Mouse (Mus musculus): ENCODE measurements around the gene Tmem101. TPM values are rescaled to one million over a fixed set of nuclear protein-coding genes. Genes with fewer than 3 reads are reported as not detected.

Tmem101 gene
- polyA plus RNA-seq, 1 experiment from 2014 or later = 24.8 TPM

DNA sequence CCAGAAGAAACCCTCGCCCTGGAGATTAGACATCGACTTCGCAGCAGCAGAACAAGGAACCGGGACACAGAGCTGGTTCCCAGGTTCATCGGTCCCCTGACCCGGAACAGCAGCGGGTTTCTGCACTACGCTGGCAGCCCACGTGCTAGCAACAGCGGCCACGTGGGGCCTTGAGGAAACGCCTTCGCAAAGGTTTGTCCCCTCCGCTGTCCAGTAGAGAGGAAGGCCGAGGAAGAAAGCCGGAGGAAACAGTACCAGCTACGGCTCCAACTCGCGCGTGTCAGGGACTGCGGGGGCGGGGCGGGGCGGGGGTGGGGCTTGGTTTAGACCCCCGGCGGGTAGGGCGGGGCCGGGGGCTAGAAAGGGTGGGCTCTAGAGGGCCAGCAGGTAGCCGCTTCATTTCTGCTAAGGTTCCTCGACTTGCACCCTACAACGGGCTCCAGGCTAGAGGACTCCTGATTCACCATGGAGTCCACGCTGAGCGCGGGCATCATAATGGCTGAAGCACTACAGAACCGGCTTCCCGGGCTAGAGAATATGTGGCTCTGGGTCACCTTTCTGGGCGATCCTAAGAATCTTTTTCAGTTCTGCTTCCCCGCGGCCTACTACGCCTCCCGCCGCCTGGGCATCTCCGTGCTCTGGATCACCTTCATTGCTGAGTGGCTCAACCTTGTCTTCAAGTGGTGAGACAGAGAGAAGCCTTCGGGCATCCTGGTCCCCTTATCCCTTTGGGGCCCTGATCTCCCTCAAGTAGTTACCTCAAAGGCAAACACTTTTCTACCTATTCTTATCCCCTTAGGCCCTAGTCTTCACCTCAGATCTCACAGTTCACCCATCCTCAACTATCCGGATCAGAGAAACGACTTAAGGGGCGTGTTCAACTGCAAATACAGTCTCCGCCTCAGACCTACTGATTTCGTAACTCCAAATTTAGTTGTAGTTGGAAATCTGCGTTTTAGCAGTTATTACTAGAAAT lies 33.5 kb upstream of the Tmem101 start, which contains the start of gene G6pc3:
G6pc3 (plus strand) TSS at position 160 of the 976 bp plus-strand sequence.
- 1% methylated on average over 50 of the region's 50 CpGs for WGBS
- peak within 1 kb of the TSS; percentile 18 for H3K9ac ChIP-seq (replicated peaks; ENCODE audit: low read depth, low read length)
- peak within 1 kb of the TSS; percentile 45; the same call in 1 of the 2 replicates for H3K27ac ChIP-seq (ENCODE audit: low read length)
- peak within 1 kb of the TSS; percentile 64 for H3K4me3 ChIP-seq (ENCODE audit: low read depth, low read length)
- H3K4me1 ChIP-seq (ENCODE audit: control insufficient read depth, insufficient read depth, low read length) = peaks cover 9% of the 10 kb centered on the region; the same call in 1 of the 2 replicates
- no peaks in the 10 kb centered on the region for H3K27me3 ChIP-seq (ENCODE audit: control insufficient read depth, insufficient read depth, low read length)
- peaks cover 15% of the 10 kb centered on the region for H3K36me3 ChIP-seq (ENCODE audit: control insufficient read depth, insufficient read depth, low read length)
- no peaks in the 10 kb centered on the region for H3K9me3 ChIP-seq (ENCODE audit: control insufficient read depth, low read depth, low read length)
- peak; percentile 85 for ATAC-seq (ENCODE audit: insufficient number of reproducible peaks, insufficient read depth, low FRiP score, low read depth)
- peak within 1 kb of the TSS; percentile 72 for H3K4me2 ChIP-seq (replicated peaks; ENCODE audit: low read depth, low read length)

DNA sequence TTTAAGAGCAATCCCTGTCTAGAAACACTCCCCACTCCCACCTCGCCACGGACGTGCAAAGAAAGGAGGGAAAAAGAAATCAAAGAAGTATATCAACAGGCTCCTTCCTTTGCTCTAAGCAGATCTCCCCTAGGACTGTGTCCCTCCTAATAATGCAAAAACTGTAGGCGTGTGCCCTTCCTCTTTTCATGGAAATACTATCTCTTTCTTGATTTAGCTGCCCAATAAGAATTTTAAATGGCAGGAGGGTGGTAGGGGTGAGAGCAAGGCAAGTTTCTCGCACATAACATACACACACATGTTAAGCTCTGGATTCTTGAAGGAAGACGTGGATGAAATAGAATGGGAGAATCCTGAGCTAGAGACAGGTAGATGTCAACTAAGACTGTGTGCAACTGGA lies 32.8 kb upstream of the Tmem101 start:
- H3K4me3 ChIP-seq (ENCODE audit: low read depth, low read length) = peak overlapping the region; percentile 64
- 62% methylated on average over 6 of the region's 6 CpGs for WGBS
- H3K9me3 ChIP-seq (ENCODE audit: control insufficient read depth, low read depth, low read length) = no peaks in the 10 kb centered on the region
- H3K36me3 ChIP-seq (ENCODE audit: control insufficient read depth, insufficient read depth, low read length) = peaks cover 8% of the 10 kb centered on the region
- H3K27ac ChIP-seq (ENCODE audit: low read length) = peak overlapping the region; percentile 28; the same call in 1 of the 2 replicates
- H3K4me1 ChIP-seq (ENCODE audit: control insufficient read depth, insufficient read depth, low read length) = peaks cover 9% of the 10 kb centered on the region; the same call in 1 of the 2 replicates
- H3K9ac ChIP-seq (replicated peaks; ENCODE audit: low read depth, low read length) = no peak overlapping the region
- peak overlapping the region; percentile 72 for H3K4me2 ChIP-seq (replicated peaks; ENCODE audit: low read depth, low read length)
- no peak for ATAC-seq (ENCODE audit: insufficient number of reproducible peaks, insufficient read depth, low FRiP score, low read depth)
- no peaks in the 10 kb centered on the region for H3K27me3 ChIP-seq (ENCODE audit: control insufficient read depth, insufficient read depth, low read length)

DNA sequence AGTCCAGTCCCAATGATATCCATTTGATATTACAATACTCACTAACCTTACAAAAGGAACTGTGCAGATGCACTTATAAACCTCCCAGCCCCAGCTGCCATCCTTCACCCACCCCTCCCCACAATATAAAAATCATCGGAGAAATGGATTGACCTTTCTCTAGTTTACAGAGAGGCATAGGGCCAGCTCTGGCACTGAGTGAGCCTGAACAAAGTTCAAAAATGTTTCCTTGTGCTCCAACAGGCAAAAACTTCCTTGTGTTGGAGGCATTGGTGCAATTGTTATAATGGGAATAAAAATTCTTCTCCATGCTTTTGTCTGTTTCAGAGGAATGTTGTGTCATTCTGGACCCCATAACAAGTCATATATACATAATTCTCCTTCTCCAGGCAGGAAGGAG lies 30.0 kb upstream of the Tmem101 start:
- Histone ChIP-seq H3K27me3 (ENCODE audit: control insufficient read depth, insufficient read depth, low read length) (no peaks in the 10 kb centered on the region), H3K4me1 (ENCODE audit: control insufficient read depth, insufficient read depth, low read length) (peaks cover 16% of the 10 kb centered on the region; the same call in 1 of the 2 replicates), H3K27ac (ENCODE audit: low read length) (no peak overlapping the region), H3K36me3 (ENCODE audit: control insufficient read depth, insufficient read depth, low read length) (peaks cover 13% of the 10 kb centered on the region; the same call in 1 of the 2 replicates), H3K4me2 (replicated peaks; ENCODE audit: low read depth, low read length) (no peak overlapping the region), H3K9me3 (ENCODE audit: control insufficient read depth, low read depth, low read length) (no peaks in the 10 kb centered on the region), H3K9ac (replicated peaks; ENCODE audit: low read depth, low read length) (no peak overlapping the region), H3K4me3 (ENCODE audit: low read depth, low read length) (no peak overlapping the region)
- WGBS = 70% methylated on average over 1 of the region's 1 CpGs
- no peak for ATAC-seq (ENCODE audit: insufficient number of reproducible peaks, insufficient read depth, low FRiP score, low read depth)

DNA sequence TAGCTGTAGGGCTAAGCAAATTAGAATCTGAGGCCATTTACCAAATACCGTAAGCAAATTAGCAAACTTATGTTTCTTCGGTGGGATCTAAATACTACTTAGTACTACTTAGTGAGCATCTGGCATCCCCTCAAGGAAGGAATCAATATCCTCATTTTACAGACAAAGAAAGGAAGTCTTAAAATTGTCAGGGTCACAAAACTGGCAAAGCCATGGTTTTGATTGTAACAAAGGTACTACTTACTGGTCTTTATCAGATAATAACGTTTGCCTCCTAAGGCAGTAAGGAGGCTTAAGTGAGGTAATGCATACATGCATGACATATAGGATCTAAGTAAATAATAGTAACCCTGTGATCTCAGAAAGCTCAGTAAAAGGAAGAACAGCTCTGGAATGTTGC lies 29.5 kb upstream of the Tmem101 start:
- peaks cover 17% of the 10 kb centered on the region; the same call in 1 of the 2 replicates for H3K36me3 ChIP-seq (ENCODE audit: control insufficient read depth, insufficient read depth, low read length)
- H3K4me2 ChIP-seq (replicated peaks; ENCODE audit: low read depth, low read length) = peak overlapping the region; percentile 39
- peak overlapping the region; percentile 94; the same call in 1 of the 2 replicates for H3K9ac ChIP-seq (replicated peaks; ENCODE audit: low read depth, low read length)
- no peaks in the 10 kb centered on the region for H3K9me3 ChIP-seq (ENCODE audit: control insufficient read depth, low read depth, low read length)
- peak overlapping the region; percentile 93 for H3K4me3 ChIP-seq (ENCODE audit: low read depth, low read length)
- ATAC-seq (ENCODE audit: insufficient number of reproducible peaks, insufficient read depth, low FRiP score, low read depth) = no peak
- H3K27ac ChIP-seq (ENCODE audit: low read length) = peak overlapping the region; percentile 95; the same call in 1 of the 2 replicates
- WGBS = 47% methylated on average over 3 of the region's 3 CpGs
- peaks cover 14% of the 10 kb centered on the region; the same call in 1 of the 2 replicates for H3K4me1 ChIP-seq (ENCODE audit: control insufficient read depth, insufficient read depth, low read length)
- H3K27me3 ChIP-seq (ENCODE audit: control insufficient read depth, insufficient read depth, low read length) = no peaks in the 10 kb centered on the region

DNA sequence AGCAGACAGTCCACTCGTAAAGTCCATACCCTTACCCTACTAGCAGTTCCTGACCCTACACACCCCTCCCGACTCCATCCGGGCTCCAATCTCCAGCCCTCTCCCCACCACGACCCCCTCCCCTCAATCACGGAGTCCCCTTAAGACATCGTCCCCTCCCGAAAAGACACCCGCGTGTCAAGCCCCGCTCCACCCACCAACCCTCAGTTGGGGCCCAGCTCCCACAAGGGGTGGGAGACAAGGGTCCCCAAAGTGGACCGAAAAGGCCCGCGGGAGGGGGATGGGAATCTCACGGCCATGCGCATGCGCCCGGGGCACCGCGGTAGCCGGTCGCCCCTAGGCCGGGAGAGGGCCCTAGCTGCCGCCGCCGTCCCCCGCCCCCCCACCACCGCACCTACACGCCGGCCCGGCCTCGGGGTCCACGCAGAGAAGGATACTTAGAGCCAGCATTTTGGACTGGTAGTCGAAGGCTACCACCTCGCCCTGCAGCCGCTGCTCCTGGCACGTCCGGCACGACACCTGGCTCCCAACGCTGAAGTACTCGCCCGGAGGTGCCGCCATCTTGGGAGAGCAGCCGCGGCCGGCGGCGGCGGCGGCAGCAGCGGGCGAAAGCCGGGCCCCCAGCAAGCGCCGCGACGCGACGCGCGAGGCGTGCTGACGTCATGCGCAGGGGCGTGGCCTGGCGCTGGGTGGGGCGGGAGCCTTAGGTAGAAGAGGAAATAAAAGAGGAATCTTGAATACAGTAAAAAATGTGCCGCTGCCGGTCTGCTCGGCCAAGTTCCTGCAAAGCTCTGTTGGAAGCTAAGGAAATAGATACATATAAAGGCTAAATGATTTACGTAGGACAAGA lies 28.7 kb upstream of the Tmem101 start, which contains the start of gene Lsm12:
Lsm12 (minus strand) TSS at position 651 of the 850 bp plus-strand sequence.
- Histone ChIP-seq H3K9ac (replicated peaks; ENCODE audit: low read depth, low read length) (peak within 1 kb of the TSS; percentile 94), H3K4me2 (replicated peaks; ENCODE audit: low read depth, low read length) (peak within 1 kb of the TSS; percentile 54), H3K4me3 (ENCODE audit: low read depth, low read length) (peak within 1 kb of the TSS; percentile 93), H3K9me3 (ENCODE audit: control insufficient read depth, low read depth, low read length) (no peaks in the 10 kb centered on the region), H3K27ac (ENCODE audit: low read length) (peak within 1 kb of the TSS; percentile 95), H3K27me3 (ENCODE audit: control insufficient read depth, insufficient read depth, low read length) (no peaks in the 10 kb centered on the region), H3K4me1 (ENCODE audit: control insufficient read depth, insufficient read depth, low read length) (peaks cover 11% of the 10 kb centered on the region; the same call in 1 of the 2 replicates), H3K36me3 (ENCODE audit: control insufficient read depth, insufficient read depth, low read length) (peaks cover 21% of the 10 kb centered on the region; the same call in 1 of the 2 replicates)
- under 1% methylated on average over 69 of the region's 70 CpGs for WGBS
- ATAC-seq (ENCODE audit: insufficient number of reproducible peaks, insufficient read depth, low FRiP score, low read depth) = peak; percentile 84

DNA sequence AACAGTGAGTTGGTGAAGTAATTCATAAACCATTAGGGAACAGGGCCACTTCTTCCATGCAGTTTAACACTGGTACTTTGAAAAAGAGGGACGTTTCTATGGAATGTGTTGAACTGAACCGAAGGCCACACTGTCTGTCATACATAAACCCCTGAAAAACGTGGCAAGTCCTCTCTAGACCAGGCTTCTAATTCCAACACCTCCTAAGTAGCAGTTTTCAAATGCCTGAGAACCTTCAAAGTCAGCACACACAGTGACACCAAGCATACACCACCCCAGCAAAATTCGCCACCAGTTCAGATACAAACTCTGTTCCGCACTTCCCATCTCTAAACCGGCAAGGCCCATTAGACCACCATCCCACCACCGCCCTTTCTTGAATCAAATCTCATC lies 28.0 kb upstream of the Tmem101 start:
- H3K9me3 ChIP-seq (ENCODE audit: control insufficient read depth, low read depth, low read length) = no peaks in the 10 kb centered on the region
- no peak for ATAC-seq (ENCODE audit: insufficient number of reproducible peaks, insufficient read depth, low FRiP score, low read depth)
- WGBS = 3% methylated on average over 7 of the region's 7 CpGs
- peaks cover 22% of the 10 kb centered on the region for H3K36me3 ChIP-seq (ENCODE audit: control insufficient read depth, insufficient read depth, low read length)
- peak overlapping the region; percentile 93 for H3K4me3 ChIP-seq (ENCODE audit: low read depth, low read length)
- peak overlapping the region; percentile 95; the same call in 1 of the 2 replicates for H3K27ac ChIP-seq (ENCODE audit: low read length)
- H3K4me1 ChIP-seq (ENCODE audit: control insufficient read depth, insufficient read depth, low read length) = peaks cover 11% of the 10 kb centered on the region; the same call in 1 of the 2 replicates
- peak overlapping the region; percentile 54 for H3K4me2 ChIP-seq (replicated peaks; ENCODE audit: low read depth, low read length)
- no peaks in the 10 kb centered on the region for H3K27me3 ChIP-seq (ENCODE audit: control insufficient read depth, insufficient read depth, low read length)
- peak overlapping the region; percentile 94 for H3K9ac ChIP-seq (replicated peaks; ENCODE audit: low read depth, low read length)

DNA sequence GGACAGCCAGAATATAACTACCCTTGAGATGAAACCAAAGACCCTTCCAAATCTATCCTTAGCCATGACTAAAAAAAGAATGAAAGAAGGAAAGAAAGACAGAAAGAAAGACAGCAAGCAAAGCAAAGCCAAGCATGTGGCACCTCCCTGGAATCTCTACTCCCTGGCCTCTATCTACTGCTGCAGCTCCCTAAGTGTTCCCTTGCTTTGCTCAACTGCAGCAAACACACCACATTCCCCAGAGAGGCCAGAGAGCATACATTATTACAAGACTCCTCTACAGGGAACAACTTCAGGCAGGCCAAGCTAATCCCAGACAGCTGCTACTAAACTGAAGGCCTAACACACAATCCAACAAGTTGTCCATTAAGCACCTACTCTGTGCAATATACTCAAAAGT lies 23.6 kb upstream of the Tmem101 start:
- H3K9ac ChIP-seq (replicated peaks; ENCODE audit: low read depth, low read length) = no peak overlapping the region

DNA sequence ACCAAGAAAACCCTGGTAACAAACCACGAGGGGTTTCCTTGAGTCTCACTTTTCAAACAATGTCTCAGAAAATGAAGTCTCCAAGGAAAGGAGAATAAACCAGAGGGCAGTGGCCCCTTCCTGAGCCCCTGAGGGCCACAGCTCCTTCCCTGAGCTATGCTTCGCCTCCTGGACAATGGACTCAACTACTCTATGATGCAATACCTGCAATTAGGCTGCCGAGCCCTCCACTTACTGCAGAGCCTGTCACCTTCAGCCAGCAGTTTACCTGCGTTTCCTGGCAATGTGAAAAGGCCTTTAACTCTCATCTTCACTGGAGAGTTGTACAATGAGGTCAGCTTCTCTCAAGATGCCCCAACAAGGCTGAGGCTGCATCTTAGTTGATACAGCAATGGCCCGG lies 12.5 kb upstream of the Tmem101 start:
- H3K4me3 ChIP-seq (ENCODE audit: low read depth, low read length) = no peak overlapping the region
- peaks cover 54% of the 10 kb centered on the region for H3K36me3 ChIP-seq (ENCODE audit: control insufficient read depth, insufficient read depth, low read length)
- H3K9me3 ChIP-seq (ENCODE audit: control insufficient read depth, low read depth, low read length) = no peaks in the 10 kb centered on the region
- no peak overlapping the region for H3K9ac ChIP-seq (replicated peaks; ENCODE audit: low read depth, low read length)
- no peak overlapping the region for H3K27ac ChIP-seq (ENCODE audit: low read length)
- H3K4me2 ChIP-seq (replicated peaks; ENCODE audit: low read depth, low read length) = no peak overlapping the region
- 92% methylated on average over 5 of the region's 5 CpGs for WGBS
- no peaks in the 10 kb centered on the region for H3K4me1 ChIP-seq (ENCODE audit: control insufficient read depth, insufficient read depth, low read length)
- H3K27me3 ChIP-seq (ENCODE audit: control insufficient read depth, insufficient read depth, low read length) = no peaks in the 10 kb centered on the region
- ATAC-seq (ENCODE audit: insufficient number of reproducible peaks, insufficient read depth, low FRiP score, low read depth) = no peak

More for the DNA sequence above, 23.6 kb upstream of the Tmem101 start:
- Histone ChIP-seq H3K4me3 (ENCODE audit: low read depth, low read length) (no peak overlapping the region), H3K27ac (ENCODE audit: low read length) (no peak overlapping the region), H3K4me2 (replicated peaks; ENCODE audit: low read depth, low read length) (no peak overlapping the region), H3K9me3 (ENCODE audit: control insufficient read depth, low read depth, low read length) (no peaks in the 10 kb centered on the region), H3K4me1 (ENCODE audit: control insufficient read depth, insufficient read depth, low read length) (peaks cover 7% of the 10 kb centered on the region; the same call in 1 of the 2 replicates), H3K27me3 (ENCODE audit: control insufficient read depth, insufficient read depth, low read length) (no peaks in the 10 kb centered on the region), H3K36me3 (ENCODE audit: control insufficient read depth, insufficient read depth, low read length) (peaks cover 47% of the 10 kb centered on the region)
- ATAC-seq (ENCODE audit: insufficient number of reproducible peaks, insufficient read depth, low FRiP score, low read depth) = no peak

Measured in stomach, embryonic 14.5 days (tissue).